10 mouse cellular contexts compared by ENCODE assay signal in genomic region chr9:50530890-50531289, GRCm38 (mm10). TPM values are rescaled to one million over a fixed set of nuclear protein-coding genes. Genes with fewer than 3 reads are reported as not detected.
A peak's percentile ranks its signal among the peaks of the same experiment; 100 is the strongest.
DNase-seq lines count a peak whose midpoint lies in the region; ATAC-seq and TF ChIP-seq lines count a peak whose summit lies in the region.
"Had no signal": no experiment of that assay in that cellular context is flagged by ENCODE, and none has a peak within 500 bp of the region (broad histone marks: within the 10 kb centered on the region; RNA-seq: fewer than 3 reads in every experiment).

No protein-coding gene starts in this region.

- no peak for ATAC-seq in forebrain, embryonic 14.5 days
- ATAC-seq in forebrain, embryonic 13.5 days: no peak
- ATAC-seq in liver, postnatal 0 days: no peak
- no peak for ATAC-seq in megakaryocyte-erythroid progenitor cell, adult 5-6 weeks (replicated peaks; ENCODE audit: low FRiP score, low TSS enrichment, poor library complexity, severe bottlenecking)

- 26% methylated on average over 2 of the region's 2 CpGs for WGBS in forebrain, embryonic 14.5 days
- 21% methylated on average over 2 of the region's 2 CpGs for WGBS in forebrain, embryonic 13.5 days
- 24% methylated on average over 2 of the region's 2 CpGs for WGBS in liver, postnatal 0 days (ENCODE audit: insufficient replicate concordance)

- TF ChIP-seq EP300 in liver, postnatal 0 days (IDR thresholded peaks at IDR 0.05; ENCODE audit: low read depth): no peak

- no peak overlapping the region for H3K4me2 ChIP-seq in forebrain, embryonic 14.5 days (ENCODE audit: low read length)
- H3K4me2 ChIP-seq in forebrain, embryonic 13.5 days: no peak overlapping the region
- H3K4me2 ChIP-seq in liver, postnatal 0 days (ENCODE audit: low read depth, low read length): no peak overlapping the region
- H3K4me2 ChIP-seq: liver, embryonic 13.5 days had no signal

- TF ChIP-seq CTCF in liver, postnatal 0 days (IDR thresholded peaks at IDR 0.05; ENCODE audit: low read depth): peak; percentile 60

- peak; percentile 57 for DNase-seq in forebrain, embryonic 14.5 days (ENCODE audit: low spot score)
- no peak for DNase-seq in liver, postnatal 0 days
- no peak for DNase-seq in liver
- peak; percentile 75 for DNase-seq in brain, adult 2 months (ENCODE audit: low read depth, low spot score)
- peak; percentile 63 for DNase-seq in retina, embryonic 14.5 days (ENCODE audit: low spot score)
- no peak for DNase-seq in adrenal gland, adult 2 months
- DNase-seq: liver, embryonic 13.5 days had no signal

- no peaks in the 10 kb centered on the region for H3K27me3 ChIP-seq in forebrain, embryonic 14.5 days (replicated peaks; ENCODE audit: control insufficient read depth, insufficient read depth, low read length)
- no peaks in the 10 kb centered on the region for H3K27me3 ChIP-seq in forebrain, embryonic 13.5 days
- H3K27me3 ChIP-seq in liver, postnatal 0 days (ENCODE audit: insufficient read depth, low read length): no peaks in the 10 kb centered on the region
- H3K27me3 ChIP-seq: liver, embryonic 13.5 days had no signal

- no peak overlapping the region for H3K9ac ChIP-seq in forebrain, embryonic 14.5 days (ENCODE audit: low read length)
- no peak overlapping the region for H3K9ac ChIP-seq in forebrain, embryonic 13.5 days
- H3K9ac ChIP-seq in liver, postnatal 0 days (replicated peaks): no peak overlapping the region
- H3K9ac ChIP-seq: liver, embryonic 13.5 days had no signal

- no peak overlapping the region for H3K27ac ChIP-seq in forebrain, embryonic 14.5 days (ENCODE audit: low read depth, low read length)
- no peak overlapping the region for H3K27ac ChIP-seq in forebrain, embryonic 13.5 days
- no peak overlapping the region for H3K27ac ChIP-seq in liver, postnatal 0 days (ENCODE audit: low read depth)
- H3K27ac ChIP-seq: liver, embryonic 13.5 days had no signal

- no peaks in the 10 kb centered on the region for H3K9me3 ChIP-seq in forebrain, embryonic 14.5 days (replicated peaks; ENCODE audit: control insufficient read depth, low read length)
- H3K9me3 ChIP-seq in forebrain, embryonic 13.5 days (replicated peaks): no peaks in the 10 kb centered on the region
- H3K9me3 ChIP-seq in liver, postnatal 0 days (ENCODE audit: low read length): no peaks in the 10 kb centered on the region
- H3K9me3 ChIP-seq: liver, embryonic 13.5 days had no signal

- peaks cover 4% of the 10 kb centered on the region for H3K4me1 ChIP-seq in forebrain, embryonic 14.5 days (ENCODE audit: control insufficient read depth, insufficient read depth, low read length)
- peaks cover 15% of the 10 kb centered on the region for H3K4me1 ChIP-seq in forebrain, embryonic 13.5 days
- H3K4me1 ChIP-seq in liver, postnatal 0 days (ENCODE audit: insufficient read depth): peaks cover 12% of the 10 kb centered on the region; the same call in 1 of the 2 replicates

- H3K4me3 ChIP-seq in forebrain, embryonic 14.5 days (ENCODE audit: low read depth, low read length): no peak overlapping the region
- H3K4me3 ChIP-seq in forebrain, embryonic 13.5 days: no peak overlapping the region
- no peak overlapping the region for H3K4me3 ChIP-seq in liver, postnatal 0 days (ENCODE audit: low read depth, low read length)
- H3K4me3 ChIP-seq: liver, embryonic 13.5 days had no signal

- H3K36me3 ChIP-seq in forebrain, embryonic 14.5 days (ENCODE audit: control insufficient read depth, insufficient read depth, low read length): no peaks in the 10 kb centered on the region
- H3K36me3 ChIP-seq in forebrain, embryonic 13.5 days (ENCODE audit: poor library complexity, severe bottlenecking): no peaks in the 10 kb centered on the region
- H3K36me3 ChIP-seq in liver, postnatal 0 days (replicated peaks; ENCODE audit: insufficient read depth, low read length): no peaks in the 10 kb centered on the region
- H3K36me3 ChIP-seq: liver, embryonic 13.5 days had no signal

RNA-seq across cellular contexts. Expression of gene Pts, which starts 2.4 kb away (rescaled TPM):
- 87.3 and 94.5 TPM in 2 replicates for polyA plus RNA-seq in forebrain, embryonic 14.5 days (2014; fragmentation: Nextera tagmentation; extraction: Ambion mirVana)
- 97.0 and 102 TPM in 2 replicates for polyA plus RNA-seq in forebrain, embryonic 13.5 days (2015; fragmentation: Nextera tagmentation; extraction: Ambion mirVana)
- 44.6 and 48.9 TPM in 2 replicates for polyA plus RNA-seq in liver, postnatal 0 days (2015; fragmentation: Nextera tagmentation; extraction: Ambion mirVana)
- 76.0 and 81.6 TPM in 2 replicates for total RNA-seq in megakaryocyte-erythroid progenitor cell, adult 5-6 weeks (2014; fragmentation: Nextera tagmentation)
- 45.2 and 74.2 TPM in 2 replicates for total RNA-seq in megakaryocyte-erythroid progenitor cell, adult 5-6 weeks (2017)
- total RNA-seq in adrenal gland, adult 2 months (2021): 10 to 100 TPM; 59.5 to 72.8 TPM
- polyA plus RNA-seq in adrenal gland, adult 2 months (2012; rRNA removed): 22.7 and 26.8 TPM in 2 replicates

RNA-seq across cellular contexts. Expression of gene Il18, which starts 23.7 kb away (rescaled TPM):
- 17.8 and 18.4 TPM in 2 replicates for polyA plus RNA-seq in forebrain, embryonic 14.5 days (2014; fragmentation: Nextera tagmentation; extraction: Ambion mirVana)
- 16.4 and 17.3 TPM in 2 replicates for polyA plus RNA-seq in forebrain, embryonic 13.5 days (2015; fragmentation: Nextera tagmentation; extraction: Ambion mirVana)
- polyA plus RNA-seq in liver, postnatal 0 days (2015; fragmentation: Nextera tagmentation; extraction: Ambion mirVana): 19.1 and 19.8 TPM in 2 replicates
- 1.8 TPM in 1 of 2 replicates, not detected in the other for total RNA-seq in megakaryocyte-erythroid progenitor cell, adult 5-6 weeks (2014; fragmentation: Nextera tagmentation)
- 1.5 TPM in 1 of 2 replicates, not detected in the other for total RNA-seq in megakaryocyte-erythroid progenitor cell, adult 5-6 weeks (2017)
- total RNA-seq in adrenal gland, adult 2 months (2021): 1 to 10 TPM; 6.1 to 6.7 TPM
- 1.6 and 2.1 TPM in 2 replicates for polyA plus RNA-seq in adrenal gland, adult 2 months (2012; rRNA removed)

RNA-seq across cellular contexts. Expression of gene Bco2, which starts 24.1 kb away (rescaled TPM):
- 0.60 and 0.63 TPM in 2 replicates for polyA plus RNA-seq in forebrain, embryonic 14.5 days (2014; fragmentation: Nextera tagmentation; extraction: Ambion mirVana)
- polyA plus RNA-seq in forebrain, embryonic 13.5 days (2015; fragmentation: Nextera tagmentation; extraction: Ambion mirVana): 0.20 and 0.37 TPM in 2 replicates
- 1.1 and 1.6 TPM in 2 replicates for polyA plus RNA-seq in liver, postnatal 0 days (2015; fragmentation: Nextera tagmentation; extraction: Ambion mirVana)
- 0.20 TPM in 1 of 2 replicates, not detected in the other for total RNA-seq in megakaryocyte-erythroid progenitor cell, adult 5-6 weeks (2014; fragmentation: Nextera tagmentation)
- total RNA-seq in megakaryocyte-erythroid progenitor cell, adult 5-6 weeks (2017): 0.50 and 0.89 TPM in 2 replicates
- 1 to 10 TPM; 4.5 to 5.0 TPM for total RNA-seq in adrenal gland, adult 2 months (2021)
- polyA plus RNA-seq in adrenal gland, adult 2 months (2012; rRNA removed): 0.10 and 0.16 TPM in 2 replicates

RNA-seq across cellular contexts. Expression of gene Tex12, which starts 30.2 kb away (rescaled TPM):
- 0.25 TPM in 1 of 2 replicates, not detected in the other for polyA plus RNA-seq in forebrain, embryonic 14.5 days (2014; fragmentation: Nextera tagmentation; extraction: Ambion mirVana)
- 0.18 TPM in 1 of 2 replicates, not detected in the other for polyA plus RNA-seq in forebrain, embryonic 13.5 days (2015; fragmentation: Nextera tagmentation; extraction: Ambion mirVana)
- polyA plus RNA-seq in liver, postnatal 0 days (2015; fragmentation: Nextera tagmentation; extraction: Ambion mirVana): not detected in 2 replicates
- not detected in 2 replicates for total RNA-seq in megakaryocyte-erythroid progenitor cell, adult 5-6 weeks (2014; fragmentation: Nextera tagmentation)
- total RNA-seq in megakaryocyte-erythroid progenitor cell, adult 5-6 weeks (2017): not detected in 2 replicates
- not detected for total RNA-seq in adrenal gland, adult 2 months (2021)
- not detected in 2 replicates for polyA plus RNA-seq in adrenal gland, adult 2 months (2012; rRNA removed)
- polyA plus RNA-seq: liver, embryonic 13.5 days; stomach, embryonic 14.5 days had no signal

RNA-seq across cellular contexts. Expression of gene Plet1, which starts 36.6 kb away (rescaled TPM):
- 0.27 and 0.30 TPM in 2 replicates for polyA plus RNA-seq in forebrain, embryonic 14.5 days (2014; fragmentation: Nextera tagmentation; extraction: Ambion mirVana)
- polyA plus RNA-seq in forebrain, embryonic 13.5 days (2015; fragmentation: Nextera tagmentation; extraction: Ambion mirVana): 0.24 TPM in 1 of 2 replicates, not detected in the other
- polyA plus RNA-seq in liver, postnatal 0 days (2015; fragmentation: Nextera tagmentation; extraction: Ambion mirVana): 0.71 and 1.0 TPM in 2 replicates
- total RNA-seq in megakaryocyte-erythroid progenitor cell, adult 5-6 weeks (2014; fragmentation: Nextera tagmentation): not detected in 2 replicates
- total RNA-seq in megakaryocyte-erythroid progenitor cell, adult 5-6 weeks (2017): not detected in 2 replicates
- total RNA-seq in adrenal gland, adult 2 months (2021): under 1 TPM; 0.46 to 0.59 TPM
- 0.08 TPM in 1 of 2 replicates, not detected in the other for polyA plus RNA-seq in adrenal gland, adult 2 months (2012; rRNA removed)

Comparison
In these comparisons a context has a peak if more than half of its experiments do, and no peak if none do; other contexts are left out.
1. DNase-seq: peak in forebrain, embryonic 14.5 days (single experiment), brain, adult 2 months (single experiment) and retina, embryonic 14.5 days (single experiment); none in liver, postnatal 0 days (single experiment), liver (single experiment) and adrenal gland, adult 2 months (single experiment).